Mouse (Mus musculus) spleen, postnatal 4 days (tissue): ENCODE data around the gene Zfp747.
A peak's percentile ranks its signal among the peaks of the same experiment; 100 is the strongest.
"Not testable (repeated sequence)": the region's sequence is repeated elsewhere in the genome, so short reads cannot be mapped to it uniquely, and the experiment has no call there.

Source experiments
- DNase-seq, 2 experiments: peaks; one replicate each; pipeline ENCODE4 v3.0.0; 2022; ENCODE audit warnings: low spot score in 2 of 2

Zfp747 gene

GRCm38 (mm10) chr7:127371870-127372269 is 4.0 kb downstream of the Zfp747 start:
- peak; percentile 38 to 69 for DNase-seq

- no peak for DNase-seq
These were observed 4.6 kb downstream of the Zfp747 start for GRCm38 (mm10) chr7:127371213-127371612.

GRCm38 (mm10) chr7:127366249-127366648 is 9.6 kb downstream of the Zfp747 start:
- no peak for DNase-seq

GRCm38 (mm10) chr7:127364166-127364565 is 11.7 kb downstream of the Zfp747 start:
- DNase-seq = no peak

GRCm38 (mm10) chr7:127363475-127363921 is 12.4 kb downstream of the Zfp747 start:
- no peak for DNase-seq

- peak in 1 of 2 experiments; percentile 41 for DNase-seq
These were observed 13.4 kb downstream of the Zfp747 start for GRCm38 (mm10) chr7:127362418-127362817.

- DNase-seq = no peak
These were observed 14.4 kb downstream of the Zfp747 start for GRCm38 (mm10) chr7:127361449-127361848.

GRCm38 (mm10) chr7:127360265-127360664 is 15.6 kb downstream of the Zfp747 start:
- no peak for DNase-seq

- no peak for DNase-seq
These were observed 17.4 kb downstream of the Zfp747 start for GRCm38 (mm10) chr7:127358472-127358871.

GRCm38 (mm10) chr7:127357871-127358270 is 18.0 kb downstream of the Zfp747 start:
- DNase-seq = no peak

GRCm38 (mm10) chr7:127355796-127356195 is 20.1 kb downstream of the Zfp747 start:
- no peak for DNase-seq

- no peak for DNase-seq
These were observed 24.4 kb downstream of the Zfp747 start for GRCm38 (mm10) chr7:127351230-127352004.

- DNase-seq = no peak
These were observed 29.2 kb downstream of the Zfp747 start for GRCm38 (mm10) chr7:127346676-127347075.

- peak; percentile 90 to 95 for DNase-seq
These were observed 30.1 kb downstream of the Zfp747 start, which contains the start of gene Zfp768 for GRCm38 (mm10) chr7:127345512-127346325. Zfp768 (minus strand) TSS chr7:127345589.

GRCm38 (mm10) chr7:127345092-127345491 is 30.8 kb downstream of the Zfp747 start:
- DNase-seq = peak; percentile 33 to 75

- DNase-seq = no peak
These were observed 31.5 kb downstream of the Zfp747 start for GRCm38 (mm10) chr7:127344371-127344770.

- no peak for DNase-seq
These were observed 32.4 kb downstream of the Zfp747 start for GRCm38 (mm10) chr7:127343351-127344019.

- DNase-seq = no peak
These were observed 33.0 kb downstream of the Zfp747 start for GRCm38 (mm10) chr7:127342888-127343287.

- DNase-seq = no peak
These were observed 33.5 kb downstream of the Zfp747 start for GRCm38 (mm10) chr7:127342332-127342731.

GRCm38 (mm10) chr7:127341861-127342260 is 34.0 kb downstream of the Zfp747 start:
- DNase-seq = not testable (repeated sequence)

GRCm38 (mm10) chr7:127341356-127341755 is 34.5 kb downstream of the Zfp747 start:
- DNase-seq = no peak

GRCm38 (mm10) chr7:127337636-127338035 is 38.2 kb downstream of the Zfp747 start:
- DNase-seq = no peak
